Mouse (Mus musculus): ENCODE results near the gene Naglu. TPM values are rescaled to one million over a fixed set of nuclear protein-coding genes. Genes with fewer than 3 reads are reported as not detected.
A peak's percentile ranks its signal among the peaks of the same experiment; 100 is the strongest.

Naglu gene
- polyA plus RNA-seq, 1 experiment from 2014 or later = 7.0 TPM

DNA sequence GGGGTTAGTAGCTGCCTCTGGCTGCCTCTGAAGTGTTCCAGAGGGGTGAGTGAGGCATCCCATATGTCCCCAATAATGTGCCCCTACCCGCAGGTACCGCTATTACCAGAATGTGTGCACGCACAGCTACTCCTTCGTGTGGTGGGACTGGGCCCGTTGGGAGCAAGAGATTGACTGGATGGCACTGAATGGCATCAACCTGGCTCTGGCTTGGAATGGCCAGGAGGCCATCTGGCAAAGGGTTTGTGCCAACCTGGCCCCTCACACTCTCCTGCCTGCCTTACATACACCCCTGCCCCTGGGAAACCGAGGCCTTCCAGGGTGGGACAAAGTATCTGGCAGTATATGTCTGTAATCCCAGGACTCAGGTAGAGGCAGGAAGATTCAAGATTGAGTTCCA, 1.2 kb downstream of the Naglu start:
- Histone ChIP-seq H3K9ac (no peak overlapping the region), H3K4me1 (peaks cover 29% of the 10 kb centered on the region), H3K9me3 (replicated peaks) (no peaks in the 10 kb centered on the region), H3K4me2 (peak overlapping the region; percentile 98), H3K27me3 (replicated peaks) (peaks cover 53% of the 10 kb centered on the region), H3K4me3 (peak overlapping the region; percentile 74), H3K36me3 (no peaks in the 10 kb centered on the region), H3K27ac (no peak overlapping the region)
- 62% methylated on average over 6 of the region's 6 CpGs for WGBS (ENCODE audit: insufficient replicate concordance)
- no peak for ATAC-seq

DNA sequence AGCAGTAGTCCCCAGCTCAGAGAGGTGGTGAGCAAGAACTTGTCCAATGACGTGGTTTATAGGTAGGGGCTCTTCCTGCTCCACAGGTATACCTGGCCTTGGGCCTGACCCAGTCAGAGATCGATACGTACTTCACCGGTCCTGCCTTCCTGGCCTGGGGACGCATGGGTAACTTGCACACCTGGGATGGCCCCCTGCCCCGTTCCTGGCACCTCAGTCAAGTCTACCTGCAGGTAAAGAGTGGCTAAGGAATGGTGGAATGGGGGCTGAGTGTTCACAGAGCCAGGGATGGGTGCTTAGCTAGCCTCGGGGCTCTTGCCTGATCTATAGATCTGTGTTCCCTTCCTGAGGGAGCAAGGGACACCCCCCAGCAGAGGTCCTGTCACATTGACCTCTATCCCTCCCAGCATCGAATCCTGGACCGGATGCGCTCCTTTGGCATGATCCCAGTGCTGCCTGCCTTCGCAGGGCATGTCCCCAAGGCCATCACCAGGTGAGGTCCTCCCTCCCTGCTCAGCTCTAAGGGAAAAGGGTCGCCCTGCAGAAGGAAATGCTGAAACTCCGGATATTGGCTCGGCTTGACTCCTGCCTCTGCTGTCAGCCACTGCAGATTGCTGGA, 2.1 kb downstream of the Naglu start:
- WGBS (ENCODE audit: insufficient replicate concordance) = 56% methylated on average over 14 of the region's 14 CpGs
- no peaks in the 10 kb centered on the region for H3K9me3 ChIP-seq (replicated peaks)
- peaks cover 20% of the 10 kb centered on the region for H3K4me1 ChIP-seq
- no peak overlapping the region for H3K27ac ChIP-seq
- H3K36me3 ChIP-seq = no peaks in the 10 kb centered on the region
- no peak for ATAC-seq
- no peak overlapping the region for H3K9ac ChIP-seq
- peaks cover 59% of the 10 kb centered on the region for H3K27me3 ChIP-seq (replicated peaks)
- no peak overlapping the region for H3K4me2 ChIP-seq
- no peak overlapping the region for H3K4me3 ChIP-seq

DNA sequence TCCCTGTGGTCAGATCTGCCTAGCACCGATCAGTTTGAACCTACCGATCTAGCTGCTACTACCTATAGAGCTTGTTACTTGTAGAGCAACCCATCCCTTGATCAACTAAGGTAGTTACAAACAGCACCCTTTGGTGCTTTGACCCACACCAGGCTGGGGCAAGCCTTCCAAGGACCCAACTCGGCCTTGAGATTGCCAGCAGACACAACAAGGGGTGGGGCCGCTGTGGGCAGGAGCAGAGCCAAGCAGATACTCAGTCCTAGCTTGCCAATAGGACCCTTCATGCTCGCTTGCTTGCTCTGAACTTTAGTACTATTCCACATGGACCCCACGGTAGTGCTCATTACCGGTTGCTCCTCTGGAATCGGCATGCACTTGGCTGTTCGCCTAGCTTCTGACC, 8.3 kb downstream of the Naglu start, which contains the start of gene Hsd17b1:
Hsd17b1 (plus strand) TSS at position 291 of the 400 bp plus-strand sequence.
- no peaks in the 10 kb centered on the region for H3K9me3 ChIP-seq (replicated peaks)
- 65% methylated on average over 9 of the region's 9 CpGs for WGBS (ENCODE audit: insufficient replicate concordance)
- H3K9ac ChIP-seq = no peak within 1 kb of the TSS
- peaks cover 69% of the 10 kb centered on the region for H3K27me3 ChIP-seq (replicated peaks)
- 0 out of 2 replicates have a peak within 1 kb of the TSS, but pooled peaks have one; percentile 46 for H3K4me2 ChIP-seq
- H3K4me3 ChIP-seq = no peak within 1 kb of the TSS
- no peak for ATAC-seq
- no peaks in the 10 kb centered on the region for H3K36me3 ChIP-seq
- H3K27ac ChIP-seq = no peak within 1 kb of the TSS
- H3K4me1 ChIP-seq = peaks cover 22% of the 10 kb centered on the region

DNA sequence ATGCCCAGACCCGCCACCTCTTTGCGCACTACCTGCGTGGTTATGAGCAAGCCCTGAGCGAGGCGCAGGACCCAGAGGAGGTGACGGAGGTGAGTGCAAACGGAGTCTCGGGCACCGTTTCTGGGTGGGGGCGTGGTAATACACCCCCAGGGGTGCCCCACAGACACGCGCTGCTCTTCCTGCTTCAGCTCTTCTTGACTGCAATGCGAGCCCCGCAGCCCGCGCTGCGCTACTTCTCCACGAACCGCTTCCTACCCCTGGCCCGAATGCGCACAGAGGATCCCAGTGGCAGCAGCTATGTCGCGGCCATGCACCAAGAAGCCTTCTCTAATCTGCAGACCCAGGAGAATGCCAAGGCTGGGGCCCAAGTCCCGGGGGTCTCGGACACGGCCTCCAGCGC, 9.9 kb downstream of the Naglu start:
- H3K27me3 ChIP-seq (replicated peaks) = peaks cover 55% of the 10 kb centered on the region
- ATAC-seq = no peak
- 8% methylated on average over 27 of the region's 27 CpGs for WGBS (ENCODE audit: insufficient replicate concordance)
- H3K9ac ChIP-seq = no peak overlapping the region
- H3K27ac ChIP-seq = no peak overlapping the region
- H3K4me2 ChIP-seq = peak overlapping the region; percentile 46
- peak overlapping the region; percentile 13; the same call in 1 of the 2 replicates for H3K4me3 ChIP-seq
- H3K4me1 ChIP-seq = peaks cover 38% of the 10 kb centered on the region
- H3K9me3 ChIP-seq (replicated peaks) = no peaks in the 10 kb centered on the region
- peaks cover 2% of the 10 kb centered on the region for H3K36me3 ChIP-seq

DNA sequence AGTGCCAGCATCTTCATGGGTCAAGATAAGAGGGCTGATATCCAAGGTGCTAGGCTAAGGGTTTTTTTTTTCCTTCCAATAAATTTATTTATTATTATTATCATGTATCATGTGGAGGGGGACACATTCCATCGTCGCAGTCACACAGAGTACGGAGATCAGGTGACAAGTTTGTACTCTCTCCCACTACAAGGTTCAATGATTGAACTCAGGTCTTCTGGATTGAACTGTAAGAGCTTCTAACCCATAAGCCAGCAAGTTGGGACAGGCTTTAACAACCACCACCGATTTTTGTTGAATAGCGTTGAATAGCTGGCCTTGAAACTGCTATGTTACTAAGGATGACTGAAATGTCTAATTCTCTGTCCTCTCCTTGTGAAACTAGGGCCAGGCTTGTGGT, 10.6 kb downstream of the Naglu start:
- Histone ChIP-seq H3K4me1 (peaks cover 44% of the 10 kb centered on the region), H3K4me3 (no peak overlapping the region), H3K27me3 (replicated peaks) (peaks cover 55% of the 10 kb centered on the region), H3K4me2 (no peak overlapping the region), H3K9ac (no peak overlapping the region), H3K36me3 (peaks cover 9% of the 10 kb centered on the region), H3K9me3 (replicated peaks) (no peaks in the 10 kb centered on the region), H3K27ac (no peak overlapping the region)
- 69% methylated on average over 5 of the region's 5 CpGs for WGBS (ENCODE audit: insufficient replicate concordance)
- ATAC-seq = no peak

DNA sequence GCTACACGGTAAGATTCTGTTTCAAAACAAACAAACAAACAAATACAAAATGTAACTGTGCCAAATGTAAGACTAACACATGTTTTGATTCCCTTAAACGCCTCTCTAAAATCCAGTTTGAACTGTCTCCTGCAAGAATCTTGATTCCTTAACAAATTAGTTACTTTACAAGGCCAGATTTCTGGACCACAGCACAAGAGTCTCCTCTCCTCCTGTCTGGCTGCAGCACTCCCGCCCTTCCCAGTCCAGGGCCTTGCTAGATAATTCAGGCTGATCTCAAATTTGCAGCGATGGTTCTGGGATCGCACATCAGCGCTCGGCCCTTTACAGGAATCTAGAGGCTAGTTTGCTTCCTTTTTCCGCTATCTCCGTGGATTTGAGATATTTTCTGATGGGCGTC, 11.8 kb downstream of the Naglu start:
- Histone ChIP-seq H3K9me3 (replicated peaks) (no peaks in the 10 kb centered on the region), H3K4me1 (peaks cover 57% of the 10 kb centered on the region), H3K27me3 (replicated peaks) (peaks cover 51% of the 10 kb centered on the region), H3K4me2 (peak overlapping the region; percentile 95), H3K27ac (peak overlapping the region; percentile 93), H3K9ac (peak overlapping the region; percentile 86), H3K4me3 (peak overlapping the region; percentile 78), H3K36me3 (peaks cover 14% of the 10 kb centered on the region)
- ATAC-seq = no peak
- 8% methylated on average over 10 of the region's 10 CpGs for WGBS (ENCODE audit: insufficient replicate concordance)

DNA sequence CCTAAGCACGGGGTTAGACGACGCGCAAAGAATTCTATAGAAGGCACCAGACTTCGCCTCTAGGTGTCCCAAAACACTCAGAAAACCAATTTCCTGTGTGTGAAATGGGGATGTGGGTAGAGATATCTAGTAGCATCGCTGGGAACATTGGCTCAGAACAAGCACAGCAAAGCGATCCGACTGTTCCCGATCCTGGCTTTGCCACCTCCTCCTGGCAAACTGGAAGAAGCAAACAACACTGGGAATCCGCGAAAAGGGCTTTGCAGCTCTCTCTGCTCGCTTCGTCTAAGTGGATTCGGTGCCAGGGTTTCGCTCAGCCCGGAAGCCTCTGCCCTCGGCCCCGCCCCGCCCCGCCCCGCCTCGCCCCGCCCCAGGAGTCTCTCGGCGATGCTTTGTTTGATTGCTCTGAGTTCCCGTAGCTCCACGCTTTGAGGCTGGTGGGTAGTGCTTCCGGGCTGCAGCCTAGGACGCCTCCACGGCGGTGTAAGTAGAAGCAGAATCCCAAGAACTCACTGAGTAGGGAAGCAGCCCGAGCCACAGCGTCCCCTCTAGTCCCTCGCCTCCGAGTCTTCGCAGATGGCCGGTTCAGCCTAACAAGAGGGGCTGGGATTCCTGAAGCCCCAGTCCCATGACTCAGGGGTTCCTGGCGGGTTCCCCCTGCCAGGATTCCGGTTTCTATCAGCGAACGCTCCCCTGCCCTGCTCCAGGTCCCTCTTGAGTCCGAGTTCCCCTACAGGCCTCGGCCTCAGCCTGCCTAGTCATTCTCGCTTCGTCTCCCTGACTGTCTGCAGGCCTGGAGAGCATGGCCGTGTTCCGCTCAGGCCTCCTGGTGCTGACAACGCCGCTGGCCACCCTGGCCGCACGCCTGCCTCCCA, 12.6 kb downstream of the Naglu start, which contains the start of gene Coasy:
Coasy (plus strand) TSS at position 358 of the 875 bp plus-strand sequence.
- Histone ChIP-seq H3K27me3 (replicated peaks) (peaks cover 43% of the 10 kb centered on the region), H3K9ac (peak within 1 kb of the TSS; percentile 86), H3K4me2 (peak within 1 kb of the TSS; percentile 95), H3K27ac (peak within 1 kb of the TSS; percentile 93), H3K36me3 (peaks cover 14% of the 10 kb centered on the region), H3K9me3 (replicated peaks) (no peaks in the 10 kb centered on the region), H3K4me1 (peaks cover 61% of the 10 kb centered on the region), H3K4me3 (peak within 1 kb of the TSS; percentile 78)
- ATAC-seq = peak; percentile 87
- WGBS (ENCODE audit: insufficient replicate concordance) = under 1% methylated on average over 51 of the region's 51 CpGs

DNA sequence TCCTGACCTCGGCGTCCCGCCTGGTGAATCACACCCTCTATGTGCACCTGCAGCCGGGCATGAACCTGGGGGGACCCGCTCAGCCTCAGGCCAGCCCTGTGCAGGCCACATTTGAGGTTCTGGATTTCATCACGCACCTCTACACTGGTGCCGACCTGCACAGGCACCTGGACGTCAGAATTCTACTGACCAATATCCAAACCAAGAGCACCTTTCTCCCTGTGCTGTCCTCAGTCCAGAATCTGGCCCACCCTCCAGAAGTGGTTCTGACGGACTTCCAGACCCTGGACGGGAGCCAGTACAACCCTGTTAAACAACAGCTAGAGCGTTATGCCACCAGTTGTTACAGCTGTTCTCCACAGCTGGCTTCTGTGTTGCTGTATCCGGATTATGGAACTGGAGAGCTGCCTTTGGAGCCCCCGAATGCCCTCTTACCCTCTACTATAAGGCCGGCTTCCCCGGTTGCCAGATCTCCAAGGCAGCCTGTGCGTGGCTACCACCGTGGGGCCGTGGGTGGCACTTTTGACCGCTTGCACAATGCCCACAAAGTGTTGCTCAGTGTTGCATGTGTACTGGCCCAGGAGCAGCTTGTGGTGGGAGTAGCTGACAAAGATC, 13.4 kb downstream of the Naglu start:
- Histone ChIP-seq H3K4me3 (peak overlapping the region; percentile 78), H3K9ac (peak overlapping the region; percentile 86), H3K27me3 (replicated peaks) (peaks cover 36% of the 10 kb centered on the region), H3K36me3 (peaks cover 16% of the 10 kb centered on the region), H3K4me2 (peak overlapping the region; percentile 95), H3K27ac (peak overlapping the region; percentile 93), H3K4me1 (peaks cover 69% of the 10 kb centered on the region), H3K9me3 (replicated peaks) (no peaks in the 10 kb centered on the region)
- ATAC-seq = no peak
- WGBS (ENCODE audit: insufficient replicate concordance) = 32% methylated on average over 19 of the region's 19 CpGs

DNA sequence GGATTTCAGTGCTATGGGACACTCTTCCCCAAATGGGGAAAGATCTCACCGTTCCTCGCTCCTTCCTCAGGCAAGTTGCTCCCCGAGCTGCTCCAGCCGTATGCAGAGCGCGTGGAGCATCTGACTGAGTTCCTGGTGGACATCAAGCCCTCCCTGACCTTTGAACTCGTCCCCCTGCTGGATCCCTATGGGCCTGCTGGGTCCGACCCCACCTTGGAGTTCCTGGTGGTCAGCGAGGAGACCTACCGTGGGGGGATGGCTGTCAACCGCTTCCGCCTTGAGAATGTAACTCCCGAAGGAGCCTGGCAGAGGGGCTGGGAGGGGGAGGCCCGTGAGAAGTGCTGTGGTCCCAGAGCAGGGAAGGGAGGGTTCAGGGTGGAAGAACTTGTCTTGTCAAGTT, 14.4 kb downstream of the Naglu start:
- H3K36me3 ChIP-seq = peaks cover 26% of the 10 kb centered on the region
- H3K4me2 ChIP-seq = no peak overlapping the region
- WGBS (ENCODE audit: insufficient replicate concordance) = 82% methylated on average over 14 of the region's 14 CpGs
- peaks cover 25% of the 10 kb centered on the region for H3K27me3 ChIP-seq (replicated peaks)
- no peak overlapping the region for H3K4me3 ChIP-seq
- peaks cover 74% of the 10 kb centered on the region for H3K4me1 ChIP-seq
- no peak overlapping the region for H3K9ac ChIP-seq
- no peak for ATAC-seq
- no peaks in the 10 kb centered on the region for H3K9me3 ChIP-seq (replicated peaks)
- H3K27ac ChIP-seq = no peak overlapping the region

DNA sequence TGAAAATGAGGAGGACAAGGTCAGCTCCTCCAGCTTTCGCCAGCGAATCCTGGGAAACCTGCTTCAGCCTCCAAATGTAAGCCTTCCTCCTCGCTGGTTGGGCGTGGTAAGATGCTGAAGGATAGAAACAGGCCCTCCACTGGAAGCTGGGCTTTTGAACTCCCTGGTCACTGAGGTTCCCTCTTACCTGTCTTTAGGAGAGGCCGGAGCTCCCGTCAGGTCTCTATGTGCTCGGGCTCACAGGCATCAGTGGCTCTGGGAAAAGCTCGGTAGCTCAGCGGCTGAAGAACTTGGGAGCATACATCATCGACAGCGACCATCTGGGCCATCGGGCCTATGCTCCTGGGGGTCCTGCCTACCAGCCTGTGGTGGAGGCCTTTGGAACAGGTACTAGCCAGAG, 15.0 kb downstream of the Naglu start:
- Histone ChIP-seq H3K36me3 (peaks cover 32% of the 10 kb centered on the region), H3K27me3 (replicated peaks) (peaks cover 20% of the 10 kb centered on the region), H3K9ac (no peak overlapping the region), H3K4me2 (no peak overlapping the region), H3K9me3 (replicated peaks) (no peaks in the 10 kb centered on the region), H3K4me1 (peaks cover 69% of the 10 kb centered on the region), H3K4me3 (no peak overlapping the region), H3K27ac (no peak overlapping the region)
- no peak for ATAC-seq
- WGBS (ENCODE audit: insufficient replicate concordance) = 90% methylated on average over 12 of the region's 12 CpGs

DNA sequence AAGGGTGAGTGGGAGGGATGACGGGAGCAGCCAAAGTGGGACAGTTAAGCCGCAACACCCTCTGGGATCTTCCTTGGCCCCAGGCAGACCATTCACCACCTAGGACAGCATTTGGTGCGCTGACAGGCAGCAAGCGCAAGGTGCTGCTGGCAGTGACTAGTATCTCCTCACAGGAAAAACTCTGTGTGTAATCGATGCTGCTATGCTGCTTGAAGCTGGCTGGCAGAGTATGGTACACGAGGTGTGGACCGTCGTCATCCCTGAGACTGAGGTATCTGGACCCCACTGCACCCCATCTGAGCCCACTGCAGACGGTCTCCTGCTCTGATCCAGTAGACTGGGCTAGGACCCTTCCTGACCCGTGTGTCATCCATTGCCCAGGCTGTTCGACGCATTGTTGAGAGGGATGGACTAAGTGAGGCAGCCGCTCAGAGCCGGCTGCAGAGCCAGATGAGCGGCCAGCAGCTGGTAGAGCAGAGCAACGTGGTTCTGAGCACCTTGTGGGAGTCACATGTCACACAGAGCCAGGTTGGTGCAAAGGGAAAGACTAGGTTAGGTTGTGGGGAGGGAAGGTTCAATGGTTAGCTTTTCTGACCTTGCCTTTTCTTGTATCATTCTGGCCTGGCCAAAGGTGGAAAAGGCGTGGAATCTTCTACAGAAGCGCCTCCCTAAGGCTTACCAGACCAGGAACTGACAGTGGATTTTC, 16.0 kb downstream of the Naglu start:
- Histone ChIP-seq H3K4me2 (peak overlapping the region; percentile 94), H3K27me3 (replicated peaks) (peaks cover 10% of the 10 kb centered on the region), H3K4me1 (peaks cover 67% of the 10 kb centered on the region), H3K9me3 (replicated peaks) (no peaks in the 10 kb centered on the region), H3K4me3 (no peak overlapping the region), H3K36me3 (peaks cover 41% of the 10 kb centered on the region), H3K9ac (peak overlapping the region; percentile 86), H3K27ac (peak overlapping the region; percentile 83; the same call in 1 of the 2 replicates)
- ATAC-seq = no peak
- WGBS (ENCODE audit: insufficient replicate concordance) = 91% methylated on average over 18 of the region's 18 CpGs

Data from liver, embryonic 12.5 days (tissue).